Mouse (Mus musculus) thymus, postnatal 0 days (tissue): Measurements from ENCODE around the gene Tinf2. TPM values are rescaled to one million over a fixed set of nuclear protein-coding genes. Genes with fewer than 3 reads are reported as not detected.

Source experiments
- DNase-seq: peaks from one replicate; pipeline ENCODE4 v3.0.0-alpha.2; 2015; ENCODE audit warnings: low spot score
- polyA plus RNA-seq: library from polyadenylated mRNA; unstranded; fragments of >200 nt; fragmentation: Nextera tagmentation; extraction: Ambion mirVana; gene quantifications from 2 replicates; pipeline ENCODE4 v1.2.1, GENCODE M21; 2015

Tinf2 gene
- polyA plus RNA-seq, 1 experiment from 2014 or later = 57.7 TPM

DNA sequence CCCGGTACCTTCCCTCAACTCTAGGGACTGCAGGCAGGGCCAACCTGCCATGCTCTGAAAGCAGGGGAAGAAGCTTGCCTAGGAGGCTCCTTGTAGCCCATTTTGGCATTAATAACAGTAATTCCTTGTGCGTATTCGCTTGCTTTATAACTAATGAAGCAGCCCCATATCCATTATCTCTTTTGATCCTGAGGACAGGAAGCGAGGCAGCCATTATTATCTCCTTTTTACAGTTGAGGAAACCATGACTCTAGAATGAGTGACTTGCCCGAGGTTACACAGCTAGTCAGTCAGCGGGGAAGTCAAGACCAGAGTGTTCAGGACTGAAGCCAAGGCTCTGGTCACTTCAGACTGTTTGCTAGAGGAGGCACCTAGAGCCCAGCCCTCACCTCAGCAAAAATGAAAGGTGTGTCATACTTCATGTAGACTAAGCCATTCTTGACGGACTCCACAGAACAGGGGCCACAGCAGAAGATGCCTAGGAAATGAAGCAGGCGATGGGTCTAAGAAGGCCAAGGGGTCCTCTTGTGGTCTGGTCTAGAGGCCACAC is 24.5 kb upstream of the Tinf2 start:
- no peak for DNase-seq

DNA sequence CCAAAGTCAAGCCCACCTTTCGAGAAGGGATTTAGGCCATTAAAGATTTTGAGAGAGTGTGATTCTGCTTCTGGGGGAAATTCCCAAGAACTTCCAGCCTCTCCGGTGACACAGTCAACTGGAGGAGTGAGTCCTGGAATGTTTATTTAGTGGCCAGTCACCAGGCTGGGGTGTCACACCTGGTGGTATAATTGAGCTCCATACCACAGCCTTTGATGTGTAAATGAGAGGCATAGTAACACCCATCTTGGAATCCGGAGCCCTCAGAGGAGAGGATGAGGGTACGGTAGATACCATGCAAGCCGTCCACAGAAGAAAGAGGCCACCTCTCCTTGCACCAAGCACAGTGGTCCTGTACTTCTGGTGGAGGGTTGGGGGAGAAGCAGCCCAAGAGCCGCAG is 21.1 kb upstream of the Tinf2 start:
- DNase-seq = no peak

DNA sequence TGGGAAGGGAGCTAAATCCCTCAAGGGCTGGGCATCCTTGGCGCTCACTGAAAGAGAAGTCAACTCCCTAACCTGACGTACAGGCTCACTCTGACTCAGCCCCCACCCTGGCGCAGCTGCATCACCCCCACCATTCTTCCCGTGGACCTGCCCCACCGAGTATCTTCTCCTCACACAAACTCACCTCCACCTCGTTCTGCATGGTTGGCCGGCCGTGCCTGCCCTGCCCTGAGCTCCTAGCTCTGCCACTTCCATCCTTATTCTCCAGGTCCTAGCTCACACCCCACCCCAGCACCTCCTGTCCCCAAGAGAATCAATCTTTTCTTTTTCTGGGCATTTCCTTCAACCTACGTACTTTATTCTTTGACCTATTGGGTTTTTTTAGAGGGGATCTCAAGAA is 19.5 kb upstream of the Tinf2 start:
- no peak for DNase-seq

DNA sequence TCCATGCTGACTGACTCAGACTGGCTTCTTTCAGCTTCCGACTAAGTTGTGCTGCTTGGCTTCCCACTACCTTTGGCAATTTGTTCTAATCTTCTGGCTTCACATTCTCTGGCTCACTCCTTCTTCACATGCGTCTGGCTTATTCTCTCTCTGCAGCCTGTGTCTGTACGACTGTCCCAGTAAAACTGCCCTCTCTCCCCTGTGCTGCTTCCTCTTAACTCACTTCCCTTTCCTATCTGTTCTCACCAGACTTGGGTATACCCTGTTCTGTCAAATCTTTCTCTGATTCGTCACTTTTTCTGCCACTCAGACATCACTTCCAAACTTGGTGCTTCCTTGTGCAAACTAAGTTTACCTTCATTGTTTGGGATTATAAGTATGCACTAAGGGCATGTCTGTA is 15.6 kb upstream of the Tinf2 start:
- DNase-seq = no peak

DNA sequence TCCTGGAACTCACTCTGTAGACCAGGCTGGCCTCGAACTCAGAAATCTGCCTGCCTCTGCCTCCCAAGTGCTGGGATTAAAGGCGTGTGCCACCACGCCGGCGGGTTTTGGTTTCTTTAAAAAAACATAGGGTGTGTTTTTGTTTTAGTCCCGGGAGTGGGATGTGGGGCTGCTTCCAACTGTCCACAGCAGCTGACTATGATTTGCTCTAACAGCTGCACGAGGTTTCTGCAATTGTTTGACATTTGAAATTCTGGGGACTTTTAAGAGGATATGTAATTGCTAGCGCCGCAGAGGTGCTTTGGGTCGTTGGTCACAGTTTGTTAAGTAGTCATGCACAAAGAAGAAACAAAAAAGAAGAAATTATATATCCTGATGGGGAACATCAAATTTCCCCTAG is 7.8 kb upstream of the Tinf2 start:
- no peak for DNase-seq

DNA sequence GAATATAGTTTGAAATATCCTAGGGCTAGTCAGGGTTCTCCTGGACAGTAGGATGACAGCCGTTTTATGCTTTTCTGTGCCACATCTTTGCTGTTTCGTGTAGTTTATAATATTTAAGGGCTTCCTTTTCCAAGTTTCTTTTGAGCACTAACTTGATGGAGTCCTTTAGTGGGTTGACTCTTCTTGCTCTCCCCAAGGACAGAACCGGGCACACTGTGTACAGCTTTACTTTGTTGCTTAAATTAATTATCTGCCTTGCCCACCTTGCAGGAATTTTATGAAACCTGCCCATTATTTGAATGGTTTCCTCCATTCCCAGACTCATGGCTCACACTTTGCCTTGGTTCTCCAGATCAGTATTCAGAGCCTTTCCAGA is 486 bp upstream of the Tinf2 start:
- DNase-seq = no peak

DNA sequence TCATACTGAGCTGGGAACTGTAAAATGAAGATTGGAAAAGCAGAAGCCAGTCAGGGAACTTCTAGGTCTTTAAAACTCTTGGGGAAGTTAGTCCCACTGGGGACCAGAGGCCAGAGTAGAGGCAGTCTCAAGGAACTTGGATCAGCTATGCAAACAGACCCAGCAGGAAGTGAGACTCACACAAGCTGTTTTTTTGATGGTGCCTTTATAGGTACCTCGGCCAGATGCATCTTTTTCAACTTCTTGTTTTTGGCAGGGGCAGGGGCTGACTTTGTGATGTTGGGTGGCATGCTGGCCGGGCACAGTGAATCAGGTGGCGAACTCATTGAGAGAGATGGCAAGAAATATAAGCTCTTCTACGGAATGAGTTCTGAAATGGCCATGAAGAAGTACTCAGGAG is 4.0 kb downstream of the Tinf2 start:
- no peak for DNase-seq

DNA sequence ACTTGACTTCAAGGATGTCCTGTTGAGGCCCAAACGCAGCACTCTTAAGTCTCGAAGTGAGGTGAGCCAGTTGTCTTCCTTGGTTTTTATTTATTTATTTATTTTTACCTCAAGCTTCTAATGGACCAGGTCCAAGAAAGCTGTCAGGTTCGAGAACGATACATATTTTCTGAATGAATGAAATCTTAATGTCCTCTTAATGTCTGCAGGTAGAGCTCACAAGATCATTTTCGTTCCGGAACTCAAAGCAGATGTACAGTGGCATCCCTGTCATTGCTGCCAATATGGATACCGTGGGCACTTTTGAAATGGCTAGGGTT is 8.9 kb downstream of the Tinf2 start:
- no peak for DNase-seq

DNA sequence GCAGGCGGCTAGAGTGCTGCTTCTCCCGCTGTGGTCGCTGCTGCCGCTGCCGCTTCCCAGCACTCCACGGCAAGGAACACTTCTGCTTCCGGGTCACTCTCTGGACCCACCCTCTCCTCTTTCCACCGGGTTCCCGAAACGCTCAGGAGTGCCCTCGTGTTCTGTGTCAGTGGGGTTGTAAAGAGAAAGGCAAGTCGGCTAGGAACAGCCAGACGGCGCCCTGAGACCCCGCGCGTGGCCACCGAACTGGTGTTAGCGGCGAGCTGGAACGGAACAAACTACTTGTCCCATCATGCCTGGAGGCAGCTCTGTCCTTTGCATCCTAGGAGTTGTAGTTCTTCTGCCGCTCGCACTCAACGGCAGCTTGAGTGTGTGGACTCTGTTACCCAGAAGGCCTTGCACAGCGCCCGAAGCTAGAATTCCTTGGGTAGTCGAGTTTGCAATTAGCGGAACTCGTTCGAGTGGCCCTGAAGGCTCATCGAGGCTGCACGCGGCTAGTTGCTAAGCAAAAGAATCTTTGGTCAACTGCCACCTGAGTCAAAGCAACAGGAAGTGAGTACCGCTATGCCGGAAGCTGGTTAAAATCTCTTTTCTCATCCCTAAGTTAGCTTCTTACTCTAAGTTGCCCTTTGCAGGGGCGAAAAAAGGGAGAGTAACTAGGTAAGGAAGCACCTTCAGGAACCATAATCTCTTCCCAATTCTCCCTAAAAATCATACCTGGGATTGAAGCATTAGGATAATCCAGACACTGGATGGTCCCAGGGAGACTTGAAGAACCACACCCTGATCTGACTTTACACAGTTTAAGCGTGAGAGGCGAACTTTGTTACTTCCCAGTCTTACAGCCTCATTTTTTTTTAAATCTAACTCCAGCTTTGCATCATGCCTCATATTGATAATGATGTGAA is 9.5 kb downstream of the Tinf2 start, which contains the start of the genes Gmpr2 and Nedd8:
Gmpr2 (plus strand) TSS at position 109 of the 908 bp plus-strand sequence.
Nedd8 (minus strand) TSS at position 292 of the 908 bp plus-strand sequence.
- peak; percentile 93 for DNase-seq

DNA sequence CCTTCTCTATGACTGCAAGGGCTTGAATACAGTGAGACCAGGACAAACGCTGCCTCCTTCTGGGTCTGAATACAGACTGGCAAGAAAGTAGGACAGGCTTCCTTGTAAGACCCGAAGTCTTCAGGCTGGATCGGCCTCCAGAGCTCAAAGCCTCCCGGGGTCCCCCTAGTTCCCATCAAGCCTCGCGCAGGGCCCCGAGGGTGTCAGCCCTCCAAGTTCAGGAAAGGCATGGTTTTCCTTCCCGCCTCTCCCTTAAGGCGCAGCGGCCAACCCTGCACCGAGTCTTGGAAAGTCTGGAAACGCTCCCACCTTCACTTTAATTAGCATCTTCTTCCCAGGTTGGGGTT is 10.2 kb downstream of the Tinf2 start:
- DNase-seq = peak; percentile 25

DNA sequence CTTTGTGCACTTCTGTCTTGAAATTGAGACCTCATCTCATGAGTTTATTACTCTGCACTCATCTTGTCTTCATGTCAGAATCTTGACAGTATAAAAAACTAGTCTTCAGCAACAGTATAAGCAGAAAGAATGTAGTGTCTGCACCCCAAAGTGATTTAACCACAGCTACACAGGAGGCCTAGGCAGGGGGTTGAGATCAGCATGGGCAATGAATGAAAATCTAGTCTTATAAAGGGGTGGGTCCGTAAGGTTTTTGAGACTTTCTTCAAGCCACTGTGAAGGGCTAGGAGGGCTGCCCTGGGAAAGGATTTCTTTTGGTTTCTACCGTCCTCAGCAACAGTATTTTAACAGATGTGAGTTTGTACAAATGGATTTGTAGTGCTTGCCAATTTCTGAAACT is 21.0 kb downstream of the Tinf2 start:
- no peak for DNase-seq

DNA sequence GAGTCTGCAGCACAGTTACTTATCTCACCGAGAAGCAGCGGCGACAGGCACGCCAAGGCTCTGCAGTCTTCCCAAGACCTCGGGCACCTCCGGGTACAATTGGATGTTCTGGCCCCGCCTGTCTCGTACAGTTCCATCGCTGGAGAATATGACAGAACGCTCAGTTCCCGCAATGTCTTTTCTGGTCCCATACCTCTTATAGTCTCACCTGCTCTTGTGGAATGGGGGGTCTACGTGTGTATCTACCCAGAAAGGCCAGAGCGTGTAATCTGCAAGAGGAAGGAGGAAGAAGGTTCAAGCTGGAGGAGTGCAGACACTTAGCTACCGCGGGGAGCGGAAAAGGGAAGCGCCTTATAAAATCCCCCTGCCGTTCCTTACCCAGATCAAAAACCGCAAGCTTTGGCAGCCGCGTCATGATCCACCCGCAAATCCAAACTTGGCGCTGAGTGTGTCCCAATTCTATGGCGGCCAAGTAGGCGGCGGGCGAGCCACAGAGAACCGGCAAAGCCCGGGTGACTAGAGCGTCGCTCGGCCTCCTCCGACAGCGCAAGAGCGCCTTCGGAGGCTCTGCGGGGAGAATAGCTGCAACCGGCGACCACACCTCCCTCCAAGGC is 21.6 kb downstream of the Tinf2 start, which contains the start of gene Mdp1:
Mdp1 (minus strand) TSS at position 549 of the 614 bp plus-strand sequence.
- DNase-seq = peak; percentile 87

DNA sequence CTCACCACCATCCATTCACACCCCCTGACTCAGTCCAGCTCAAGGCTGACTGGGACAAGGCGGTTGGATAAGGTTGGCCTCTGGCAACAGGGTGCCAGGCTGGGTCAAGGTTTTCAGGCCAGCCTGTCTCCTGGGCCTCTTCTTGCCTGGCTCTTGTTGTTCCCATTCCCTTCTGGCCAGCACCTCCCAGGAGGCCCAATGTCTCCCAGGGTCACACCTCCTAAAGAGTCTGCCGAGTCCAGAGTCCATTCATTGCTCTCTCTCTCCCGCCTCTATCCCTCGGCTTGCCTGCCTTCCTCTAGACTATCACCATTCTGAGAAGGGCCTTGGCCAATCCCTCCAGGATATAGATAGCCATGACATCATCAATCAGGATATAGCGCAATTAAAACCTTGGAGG is 23.6 kb downstream of the Tinf2 start:
- no peak for DNase-seq

DNA sequence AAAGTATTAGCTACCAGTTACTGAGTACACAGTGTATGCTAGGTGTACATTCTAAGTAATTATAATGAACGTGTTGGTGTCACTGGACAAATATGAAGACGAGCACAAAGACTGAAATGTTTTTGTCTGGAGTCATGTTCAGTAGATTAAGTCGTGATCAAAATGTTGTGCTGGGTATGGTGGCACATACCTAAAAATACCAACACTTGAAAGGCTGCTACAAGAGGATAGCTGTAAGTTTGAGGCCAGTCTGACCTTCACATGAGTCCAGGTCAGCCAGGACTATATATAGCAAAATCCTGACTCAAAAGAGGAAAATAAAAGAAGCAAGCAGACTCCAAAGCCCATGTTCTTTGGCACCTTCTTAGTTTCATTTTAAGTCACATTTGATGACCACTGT is 24.7 kb downstream of the Tinf2 start:
- no peak for DNase-seq

DNA sequence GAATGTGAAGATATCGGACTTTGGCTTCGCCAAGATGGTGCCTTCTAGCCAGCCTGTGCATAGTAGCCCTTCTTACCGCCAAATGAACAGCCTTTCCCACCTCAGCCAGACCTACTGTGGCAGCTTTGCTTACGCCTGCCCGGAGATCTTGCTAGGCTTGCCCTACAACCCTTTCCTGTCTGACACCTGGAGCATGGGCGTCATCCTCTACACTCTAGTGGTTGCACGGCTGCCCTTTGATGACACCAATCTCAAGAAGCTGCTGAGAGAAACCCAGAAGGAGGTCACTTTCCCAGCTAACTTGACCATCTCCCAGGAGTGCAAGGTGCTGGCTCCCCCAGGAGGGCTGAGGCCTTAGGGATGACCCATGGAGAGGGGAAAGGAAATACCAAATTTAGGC is 30.1 kb downstream of the Tinf2 start:
- peak; percentile 76 for DNase-seq

DNA sequence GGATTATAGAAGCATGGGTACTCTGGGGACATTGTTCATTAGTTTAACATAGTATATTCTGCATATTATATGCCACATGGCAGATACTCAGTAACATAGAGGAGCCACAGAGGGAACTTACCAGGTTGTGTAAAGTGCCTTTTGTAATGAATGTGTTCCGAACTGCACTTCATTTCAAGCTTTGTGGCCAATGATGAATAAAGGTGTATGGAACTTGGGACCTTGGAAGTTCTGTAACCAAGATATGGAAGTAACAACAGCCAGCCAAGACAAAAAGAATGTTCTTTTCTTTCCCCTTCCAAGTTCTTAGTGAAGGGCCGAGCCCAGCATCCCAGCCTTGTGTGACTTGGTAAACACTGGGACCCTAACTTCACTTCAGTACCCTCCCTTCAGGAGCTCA is 31.7 kb downstream of the Tinf2 start, which contains the start of gene Tssk4:
Tssk4 (plus strand) TSS at position 301 of the 400 bp plus-strand sequence.
- no peak for DNase-seq

DNA sequence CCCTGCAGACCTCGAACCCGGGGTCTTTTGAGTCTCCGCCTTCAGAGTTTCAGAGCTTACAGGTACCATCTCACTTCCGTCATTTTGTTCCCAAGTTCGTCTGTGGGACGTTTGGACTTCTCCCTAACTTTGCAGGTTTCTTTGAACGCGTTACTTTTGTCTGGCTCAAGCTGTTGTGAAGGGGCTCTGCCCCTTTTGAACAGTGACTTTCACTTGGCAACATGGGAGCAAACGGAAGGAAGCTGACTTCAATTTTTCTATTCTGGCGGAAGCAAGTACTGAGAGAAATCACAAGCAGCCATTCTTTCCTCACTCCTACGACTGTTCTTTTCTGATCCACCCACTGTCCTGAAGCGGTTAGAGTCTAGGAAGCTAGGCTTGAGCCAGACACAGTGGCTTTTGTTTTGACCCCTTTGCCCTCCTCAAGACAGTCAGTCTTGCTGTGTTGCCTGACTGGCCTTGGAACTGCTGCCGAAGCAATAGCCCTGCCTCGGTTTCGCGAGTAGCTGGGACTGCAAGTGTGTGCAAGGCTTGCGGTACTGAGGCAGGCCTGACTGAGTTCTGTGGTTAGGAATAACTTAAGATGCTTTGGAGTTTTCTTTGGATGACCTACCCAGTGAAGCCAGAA is 37.2 kb downstream of the Tinf2 start:
- DNase-seq = peak; percentile 52

DNA sequence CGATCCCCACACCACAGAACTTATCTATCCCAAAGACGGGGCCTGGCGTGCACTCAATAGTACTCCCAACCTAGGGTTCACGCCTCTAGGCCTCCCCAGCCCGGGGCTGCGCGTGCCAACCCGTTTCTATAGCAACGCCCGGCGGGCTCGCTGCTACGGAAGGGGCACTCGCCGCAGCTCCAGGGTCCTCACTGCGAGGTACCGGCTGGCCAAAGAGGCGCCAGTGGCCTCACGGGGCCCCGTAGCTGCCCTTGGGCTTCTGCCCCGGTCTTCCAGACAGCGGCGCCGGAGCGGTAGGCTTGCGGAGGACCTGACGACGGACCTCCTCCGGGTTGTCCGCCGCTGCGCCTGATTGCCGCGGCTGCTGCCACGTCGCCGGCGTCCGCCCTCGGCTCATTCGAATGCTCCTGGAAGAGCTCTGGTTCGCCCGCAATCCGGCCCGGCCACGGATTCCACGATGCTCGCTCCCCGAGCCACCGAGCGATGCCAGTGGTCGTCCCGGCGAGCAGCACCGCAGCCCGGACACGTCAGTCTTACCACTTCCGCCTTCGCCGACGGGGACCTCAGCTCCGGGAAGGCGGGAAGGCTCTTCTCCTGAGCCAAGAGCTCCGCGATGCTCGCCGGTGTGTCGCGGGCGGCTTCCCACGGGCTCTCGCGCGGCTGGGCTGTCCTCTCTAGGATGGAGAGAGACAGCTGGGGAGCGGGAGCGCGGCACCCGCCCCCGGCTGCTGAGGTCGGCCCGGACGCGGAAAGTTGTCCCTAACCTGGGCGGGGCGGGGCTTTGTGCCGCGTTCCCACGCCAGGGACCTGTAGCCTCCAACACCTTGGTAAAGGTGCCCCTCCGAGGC is 38.3 kb downstream of the Tinf2 start, which contains the start of gene Tm9sf1:
Tm9sf1 (minus strand) TSS at position 747 of the 848 bp plus-strand sequence.
- peak; percentile 78 for DNase-seq

DNA sequence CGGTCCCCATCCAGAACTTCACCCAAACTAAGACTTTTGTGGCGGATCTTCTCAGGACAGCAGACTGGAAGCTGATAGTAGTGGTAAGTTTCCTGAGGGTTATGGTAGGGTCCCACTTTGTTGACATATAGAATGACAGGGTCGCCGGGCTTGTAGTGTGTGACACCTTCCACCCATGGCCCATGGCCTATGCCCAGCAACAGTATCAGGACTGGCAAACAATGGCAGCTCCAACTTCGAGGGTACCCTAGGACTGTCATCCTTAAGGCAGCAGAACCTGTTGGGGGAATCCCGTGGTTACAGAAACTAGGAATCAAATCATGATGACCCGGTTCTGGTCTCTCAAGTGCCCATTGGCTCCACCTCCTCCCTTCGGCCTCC is 39.0 kb downstream of the Tinf2 start:
- no peak for DNase-seq

DNA sequence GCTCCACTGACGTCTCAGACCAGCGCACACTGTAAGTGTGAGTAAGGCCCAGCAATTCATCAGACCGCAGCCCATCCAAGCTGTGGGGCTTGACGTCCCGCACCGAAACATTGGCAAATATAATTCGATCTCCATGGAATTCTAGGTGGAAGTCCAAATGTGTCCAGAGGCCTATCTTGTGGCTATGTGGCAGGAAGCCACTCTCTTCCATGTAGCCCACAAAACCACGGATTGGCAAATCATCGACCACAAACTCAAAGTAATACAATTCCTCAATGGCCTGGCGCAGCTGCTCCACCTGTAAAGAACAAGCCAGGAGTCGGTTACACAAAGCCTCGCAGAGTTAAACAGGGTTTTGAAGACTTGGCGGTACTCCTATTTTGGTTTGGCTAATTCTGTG is 40.3 kb downstream of the Tinf2 start:
- DNase-seq = no peak

DNA sequence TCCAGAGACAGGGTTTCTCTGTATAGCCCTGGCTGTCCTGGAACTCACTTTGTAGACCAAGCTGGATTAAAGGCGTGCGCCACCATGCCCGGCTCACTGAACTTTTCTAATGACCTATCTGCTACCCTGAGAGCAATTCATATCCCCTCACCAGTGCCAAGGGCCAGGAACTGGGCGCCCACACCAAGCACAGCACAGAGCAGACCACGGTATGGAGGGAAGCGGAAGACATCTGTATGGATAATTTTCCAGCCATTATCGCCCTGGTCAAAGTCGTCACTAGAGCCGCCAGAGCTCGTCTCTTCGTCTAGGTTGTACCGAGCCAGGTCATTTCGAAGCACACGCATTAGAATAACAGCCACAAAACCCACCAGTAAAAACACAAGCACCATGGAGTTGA is 40.8 kb downstream of the Tinf2 start:
- DNase-seq = no peak
